Mouse (Mus musculus) stomach, postnatal 0 days (tissue): Measurements from ENCODE around the gene Lypd4.

Source experiments
- CTCF ChIP-seq: IDR thresholded peaks from 2 replicates; pipeline ENCODE4 v1.5.1; 2016; ENCODE audit warnings: antibody characterized with exemption, low read depth, mild to moderate bottlenecking, moderate library complexity
- EP300 ChIP-seq: optimal IDR thresholded peaks from 2 replicates; pipeline ENCODE3; 2016; ENCODE audit warnings: antibody characterized with exemption

GRCm38 (mm10) chr7:24879620-24880019 lies 9.9 kb upstream of the Lypd4 start:
- TF ChIP-seq CTCF (no peak), EP300 (no peak)
